Mouse (Mus musculus) small intestine, adult 2 months (tissue): Measurements from ENCODE around the gene Cacna2d3. TPM values are rescaled to one million over a fixed set of nuclear protein-coding genes. Genes with fewer than 3 reads are reported as not detected.

ENCODE experiments used
- H3K27ac ChIP-seq: fragments of 200-500 bp; 2 replicates; pipeline ENCODE4 v1.5.1; 2012; ENCODE audit warnings: low read depth, low read length, control low read depth, inconsistent platforms; ENCODE audit not compliant: insufficient read depth
- H3K27me3 ChIP-seq: fragments of 200-500 bp; 2 replicates; pipeline ENCODE4 v1.6.1; 2012; ENCODE audit warnings: mild to moderate bottlenecking, moderate library complexity, low read length, inconsistent platforms; ENCODE audit not compliant: control insufficient read depth, insufficient read depth
- H3K36me3 ChIP-seq: fragments of 200-500 bp; 2 replicates; pipeline ENCODE4 v1.6.1; 2012; ENCODE audit warnings: mild to moderate bottlenecking, low read length, control low read depth, inconsistent platforms; ENCODE audit not compliant: control insufficient read depth, insufficient read depth
- H3K4me1 ChIP-seq: fragments of 200-500 bp; 2 replicates; pipeline ENCODE4 v1.6.1; 2012; ENCODE audit warnings: low read length, inconsistent platforms, mixed read lengths; ENCODE audit not compliant: control insufficient read depth, insufficient read depth, insufficient read length
- H3K4me3 ChIP-seq: fragments of 200-500 bp; 2 replicates; pipeline ENCODE4 v1.5.1; 2012; ENCODE audit warnings: low read depth, mild to moderate bottlenecking, control low read depth, inconsistent platforms, low read length, moderate library complexity
- CTCF ChIP-seq: fragments of 200-500 bp; IDR thresholded peaks from 2 replicates; pipeline ENCODE4 v1.5.1; 2012; ENCODE audit warnings: low read depth, mild to moderate bottlenecking, control low read depth, inconsistent platforms, low read length, moderate library complexity, mixed read lengths; ENCODE audit not compliant: insufficient replicate concordance, insufficient read length; ENCODE audit errors: extremely low read depth
- POLR2A ChIP-seq: fragments of 200-500 bp; IDR thresholded peaks from 2 replicates; pipeline ENCODE4 v1.6.1; 2012; ENCODE audit warnings: low read depth, mild to moderate bottlenecking, control low read depth, inconsistent platforms, low read length, moderate library complexity
- WGBS: fragments of 180-500 bp; shearing (Covaris S2); methylation state at CpG from one replicate; pipeline ENCODE4 v1.1.7; 2018; 5-methylcytosine and 5-hydroxymethylcytosine counted together
- polyA plus RNA-seq: library from polyadenylated mRNA; depleted of rRNA; stranded (reverse); fragments of >200 nt; gene quantifications from 2 replicates; pipeline ENCODE4 v1.2.3, GENCODE M21; 2012

The Cacna2d3 gene
- polyA plus RNA-seq, 1 experiment, result 0.27 TPM

DNA sequence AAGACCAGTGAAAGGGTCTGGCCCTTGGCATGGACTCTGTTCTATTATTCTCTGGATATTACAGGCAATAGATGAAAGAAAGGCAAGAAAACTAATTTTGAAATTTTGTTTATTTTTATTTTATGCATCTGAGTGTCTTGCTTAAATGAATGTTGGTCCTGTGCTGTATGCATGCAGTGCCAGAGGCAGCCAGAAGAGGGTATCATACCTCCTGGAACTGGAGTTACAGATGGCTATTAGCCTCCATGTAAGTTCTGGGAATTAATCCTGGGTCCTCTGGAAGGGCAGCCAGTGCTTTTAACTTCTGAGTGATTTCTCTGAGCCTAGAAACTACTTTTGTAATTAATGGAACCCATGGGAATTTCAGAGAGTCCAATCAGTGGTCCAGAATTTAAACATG, 597.8 kb downstream of the Cacna2d3 start:
- TF ChIP-seq POLR2A (no peak), CTCF (no peak)
- no peaks in the 10 kb centered on the region for H3K36me3 ChIP-seq
- H3K27ac ChIP-seq, result no peak overlapping the region
- no peaks in the 10 kb centered on the region for H3K4me1 ChIP-seq
- no peak overlapping the region for H3K4me3 ChIP-seq
- no peaks in the 10 kb centered on the region for H3K27me3 ChIP-seq

DNA sequence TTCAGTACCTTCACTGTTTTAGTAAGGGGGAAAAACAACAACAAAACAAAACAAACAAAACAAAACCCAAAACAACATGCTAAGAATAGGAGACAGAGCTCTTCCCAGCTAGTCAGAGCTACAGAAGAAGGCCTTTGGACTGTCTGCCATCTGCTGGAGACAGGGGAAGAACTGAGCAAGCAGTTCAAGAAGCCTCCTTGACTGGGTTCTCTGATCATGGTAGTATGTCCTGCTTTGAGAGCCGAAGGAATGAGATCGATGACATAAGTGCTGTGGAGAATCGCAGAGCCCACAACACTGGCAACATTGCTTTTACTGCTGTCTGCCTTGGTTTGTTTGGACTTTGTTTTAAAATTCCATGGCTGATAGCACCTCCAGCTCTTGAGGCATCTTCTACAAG, 598.9 kb downstream of the Cacna2d3 start:
- Histone ChIP-seq H3K36me3 (no peaks in the 10 kb centered on the region), H3K27ac (no peak overlapping the region), H3K4me1 (no peaks in the 10 kb centered on the region), H3K27me3 (no peaks in the 10 kb centered on the region), H3K4me3 (no peak overlapping the region)
- 93% methylated on average over 3 of the region's 3 CpGs for WGBS
- no peak for TF ChIP-seq POLR2A
- no peak for TF ChIP-seq CTCF

DNA sequence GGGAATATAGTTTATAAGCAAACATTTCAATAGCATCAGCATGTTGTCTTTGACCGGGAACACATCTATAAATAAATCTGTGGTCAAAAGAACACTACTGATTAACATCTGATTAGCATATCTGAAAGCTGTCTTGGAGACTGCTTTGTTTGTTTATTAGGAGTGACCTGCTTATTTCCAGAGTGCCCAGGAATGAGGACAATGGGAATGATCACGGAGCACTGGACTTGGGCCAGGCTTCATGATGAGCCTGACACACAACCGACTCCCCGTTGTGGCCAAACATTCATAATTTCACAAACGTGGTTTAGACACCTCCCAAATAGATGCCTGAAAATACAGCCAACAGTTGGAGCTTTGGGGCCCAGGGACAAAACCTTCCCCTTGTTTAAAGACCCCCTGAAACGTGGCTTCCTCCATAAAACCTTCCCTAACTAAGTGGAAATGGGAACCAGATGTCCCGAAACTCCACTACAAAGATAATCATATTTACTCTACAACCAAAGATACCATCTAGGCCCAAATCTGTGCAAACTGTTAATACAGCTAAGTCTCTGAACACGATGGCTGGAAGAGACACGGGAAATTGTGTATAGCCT, 607.7 kb downstream of the Cacna2d3 start:
- Histone ChIP-seq H3K4me1 (no peaks in the 10 kb centered on the region), H3K36me3 (no peaks in the 10 kb centered on the region), H3K27me3 (no peaks in the 10 kb centered on the region), H3K27ac (no peak overlapping the region), H3K4me3 (no peak overlapping the region)
- WGBS, result 55% methylated on average over 9 of the region's 9 CpGs
- TF ChIP-seq CTCF (no peak), POLR2A (no peak)

DNA sequence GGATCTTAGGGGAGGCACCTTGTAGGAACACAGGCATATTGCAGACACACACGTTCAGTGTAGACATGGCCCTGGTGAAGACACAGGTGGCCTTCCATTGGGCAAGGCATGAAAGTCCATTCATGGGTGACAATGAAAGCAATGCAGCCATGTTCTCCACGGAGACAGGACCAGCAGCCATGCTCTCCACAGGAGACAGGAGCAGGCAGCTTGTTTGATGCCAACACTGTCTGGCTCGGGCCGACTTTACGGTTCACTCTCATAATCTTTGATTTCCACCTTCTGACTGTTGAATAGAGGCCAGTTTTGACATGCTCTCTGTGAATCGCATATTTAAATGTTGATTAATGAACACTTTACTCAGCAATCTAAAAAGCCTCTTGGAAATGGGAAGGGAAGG, 610.0 kb downstream of the Cacna2d3 start:
- Histone ChIP-seq H3K27me3 (no peaks in the 10 kb centered on the region), H3K27ac (no peak overlapping the region), H3K4me3 (no peak overlapping the region), H3K36me3 (no peaks in the 10 kb centered on the region), H3K4me1 (no peaks in the 10 kb centered on the region)
- no peak for TF ChIP-seq POLR2A
- TF ChIP-seq CTCF, result no peak
- WGBS, result 85% methylated on average over 6 of the region's 6 CpGs

DNA sequence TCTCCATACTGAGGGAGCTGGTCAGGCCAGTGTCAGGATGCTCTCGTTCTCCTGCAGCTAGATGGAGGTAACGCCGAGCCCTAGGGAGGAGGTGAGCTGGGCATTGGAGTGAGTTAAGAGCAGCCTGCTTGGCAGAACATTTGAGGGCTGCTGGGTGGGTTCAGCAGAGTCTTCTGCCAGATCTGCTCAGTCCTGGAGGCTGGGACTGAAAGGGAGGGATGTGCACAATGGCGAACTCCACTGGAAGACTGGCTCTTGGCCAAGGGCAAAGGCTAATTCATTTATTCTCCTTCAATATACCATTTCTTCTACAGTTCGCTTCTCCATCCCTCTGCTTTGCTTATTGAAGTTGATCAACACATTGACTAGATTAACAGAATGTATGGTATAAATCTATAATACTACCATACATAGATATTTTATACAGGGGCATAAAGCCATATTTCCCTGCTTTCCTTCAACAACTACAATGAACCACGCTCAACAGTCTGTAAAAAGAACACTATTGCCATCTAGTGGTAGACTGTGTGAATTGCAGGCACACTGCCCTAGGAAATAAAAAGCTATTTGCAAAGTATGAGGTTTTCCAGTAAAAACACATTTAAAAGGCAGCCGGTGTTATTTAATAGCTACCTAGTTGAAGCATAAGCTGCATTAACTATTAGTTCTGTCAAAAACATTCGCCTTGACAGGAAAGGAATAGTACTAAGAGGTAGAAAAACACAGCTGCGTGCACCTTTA, 611.1 kb downstream of the Cacna2d3 start:
- no peak overlapping the region for H3K27ac ChIP-seq
- no peaks in the 10 kb centered on the region for H3K27me3 ChIP-seq
- H3K36me3 ChIP-seq, result no peaks in the 10 kb centered on the region
- WGBS, result 80% methylated on average over 9 of the region's 9 CpGs
- H3K4me3 ChIP-seq, result no peak overlapping the region
- TF ChIP-seq POLR2A (no peak), CTCF (no peak)
- no peaks in the 10 kb centered on the region for H3K4me1 ChIP-seq

DNA sequence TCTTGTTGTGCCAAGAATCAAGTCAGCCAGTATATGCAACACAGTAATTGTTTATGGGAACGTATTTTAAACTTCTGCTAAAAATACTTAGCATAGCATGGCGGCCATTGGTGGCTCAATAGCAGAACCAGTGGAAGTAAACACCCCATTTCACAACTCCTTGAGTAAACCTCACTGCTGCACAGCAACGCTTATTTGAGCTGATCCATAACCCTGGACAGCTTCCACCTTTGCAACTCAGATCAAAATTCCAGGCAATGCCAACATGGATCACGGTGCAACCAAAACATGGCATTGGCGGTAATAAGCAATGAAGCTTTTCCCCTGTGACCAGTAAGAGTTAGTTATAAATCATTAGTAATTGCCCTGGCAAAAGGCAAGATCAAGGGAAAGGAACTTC, 614.2 kb downstream of the Cacna2d3 start:
- H3K4me1 ChIP-seq, result no peaks in the 10 kb centered on the region
- no peak overlapping the region for H3K4me3 ChIP-seq
- H3K27me3 ChIP-seq, result no peaks in the 10 kb centered on the region
- TF ChIP-seq CTCF (no peak), POLR2A (no peak)
- H3K27ac ChIP-seq, result no peak overlapping the region
- WGBS, result 74% methylated on average over 5 of the region's 5 CpGs
- no peaks in the 10 kb centered on the region for H3K36me3 ChIP-seq

DNA sequence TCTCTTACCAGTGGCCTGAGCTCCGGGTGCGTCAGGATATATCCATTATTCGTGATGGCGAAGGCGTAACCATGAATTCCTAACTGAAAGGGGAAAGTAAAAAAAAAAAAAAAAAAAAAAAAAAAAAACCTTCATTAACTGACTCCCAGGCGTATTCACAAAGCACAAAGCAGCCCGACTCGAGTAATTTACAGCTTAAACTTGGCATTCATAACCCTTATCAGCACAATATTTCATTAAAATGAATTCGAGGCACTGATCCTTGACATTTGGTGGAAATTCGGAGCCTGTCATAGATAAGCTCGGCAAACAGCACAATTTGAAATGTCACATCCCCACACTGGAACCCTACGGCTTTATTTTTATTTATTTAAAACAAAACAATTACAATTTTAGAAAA, 623.9 kb downstream of the Cacna2d3 start:
- 60% methylated on average over 12 of the region's 12 CpGs for WGBS
- H3K27me3 ChIP-seq, result no peaks in the 10 kb centered on the region
- H3K4me1 ChIP-seq, result no peaks in the 10 kb centered on the region

More for the DNA sequence above, 623.9 kb downstream of the Cacna2d3 start:
- H3K36me3 ChIP-seq, result no peaks in the 10 kb centered on the region
- TF ChIP-seq CTCF (no peak), POLR2A (no peak)
- no peak overlapping the region for H3K27ac ChIP-seq
- H3K4me3 ChIP-seq, result no peak overlapping the region
